Mouse (Mus musculus) heart, adult 2 months (tissue): ENCODE measurements around the gene Arnt2.

Experiments used
- CTCF ChIP-seq: fragments of 200-600 bp; IDR thresholded peaks from 2 replicates; pipeline ENCODE4 v1.8.1; 2022; ENCODE audit warnings: antibody characterized with exemption, mild to moderate bottlenecking, moderate library complexity
- EP300 ChIP-seq: fragments of 200-500 bp; IDR thresholded peaks from 2 replicates; pipeline ENCODE4 v1.6.1; 2011; ENCODE audit warnings: low read depth, low read length, control low read depth; ENCODE audit not compliant: insufficient read depth
- POLR2A ChIP-seq: fragments of 200-500 bp; IDR thresholded peaks from 2 replicates; pipeline ENCODE4 v1.6.1; 2011; ENCODE audit warnings: mild to moderate bottlenecking, low read depth, low read length, control low read depth; ENCODE audit not compliant: insufficient read depth

GRCm38 (mm10) chr7:84328770-84329169, 81.2 kb downstream of the Arnt2 start:
- TF ChIP-seq CTCF (no peak), POLR2A (no peak), EP300 (no peak)
